ENCODE assay signal across 19 mouse cellular contexts in the genomic region with DNA sequence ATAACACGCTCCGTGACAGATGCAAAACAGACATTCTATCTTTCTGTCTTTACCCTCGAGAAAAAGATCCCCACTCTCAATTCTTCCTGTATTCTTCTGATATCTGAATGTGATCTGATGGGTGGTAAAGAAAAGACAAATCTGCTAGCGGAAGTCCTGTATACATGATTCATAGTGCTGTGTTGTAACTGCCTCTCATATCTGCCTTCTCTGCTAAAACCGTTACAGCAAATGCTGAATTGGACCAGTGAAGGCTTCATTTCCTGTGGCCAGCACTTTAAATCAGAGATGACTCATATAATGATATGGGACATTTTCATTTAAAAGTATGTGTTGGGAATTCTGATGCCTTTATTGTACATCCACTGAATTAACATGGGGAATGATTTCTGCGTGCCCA.
A peak's percentile ranks its signal among the peaks of the same experiment; 100 is the strongest.
DNase-seq lines count a peak whose midpoint lies in the region; ATAC-seq and TF ChIP-seq lines count a peak whose summit lies in the region.
"Had no signal": no experiment of that assay in that cellular context is flagged by ENCODE, and none has a peak within 500 bp of the region (broad histone marks: within the 10 kb centered on the region; RNA-seq: fewer than 3 reads in every experiment).

No protein-coding gene starts in this region.

- H3K36me3 ChIP-seq in lung, embryonic 16.5 days (ENCODE audit: control insufficient read depth, insufficient read depth, low read length): no peaks in the 10 kb centered on the region
- no peaks in the 10 kb centered on the region for H3K36me3 ChIP-seq in midbrain, embryonic 14.5 days (ENCODE audit: control insufficient read depth, insufficient read depth, low read length)
- H3K36me3 ChIP-seq: embryonic facial prominence, embryonic 10.5 days; forebrain, embryonic 10.5 days; forebrain, embryonic 15.5 days; heart, embryonic 10.5 days; hindbrain, embryonic 13.5 days had no signal

- H3K4me2 ChIP-seq in lung, embryonic 16.5 days (ENCODE audit: low read depth, low read length): no peak overlapping the region
- no peak overlapping the region for H3K4me2 ChIP-seq in midbrain, embryonic 14.5 days (ENCODE audit: low read length)
- H3K4me2 ChIP-seq: forebrain, embryonic 15.5 days; hindbrain, embryonic 13.5 days had no signal

- no peak overlapping the region for H3K9ac ChIP-seq in lung, embryonic 16.5 days (ENCODE audit: low read length)
- H3K9ac ChIP-seq in midbrain, embryonic 14.5 days (replicated peaks; ENCODE audit: low read length): no peak overlapping the region
- H3K9ac ChIP-seq: forebrain, embryonic 15.5 days; hindbrain, embryonic 13.5 days had no signal

- intact Hi-C loops in left cerebral cortex, postnatal 4 days (cut with DNase I): no loop called here

- no peaks in the 10 kb centered on the region for H3K9me3 ChIP-seq in lung, embryonic 16.5 days (ENCODE audit: control insufficient read depth, low read length)
- no peaks in the 10 kb centered on the region for H3K9me3 ChIP-seq in midbrain, embryonic 14.5 days (ENCODE audit: control insufficient read depth, low read length)
- H3K9me3 ChIP-seq: embryonic facial prominence, embryonic 10.5 days; forebrain, embryonic 10.5 days; forebrain, embryonic 15.5 days; heart, embryonic 10.5 days; hindbrain, embryonic 13.5 days had no signal

- no peak overlapping the region for H3K27ac ChIP-seq in lung, embryonic 16.5 days (ENCODE audit: low read length)
- H3K27ac ChIP-seq in embryonic fibroblast, embryonic 13.5 days (ENCODE audit: insufficient read depth, low read length): peak overlapping the region; percentile 47; the same call in 1 of the 2 replicates
- no peak overlapping the region for H3K27ac ChIP-seq in midbrain, embryonic 14.5 days (replicated peaks; ENCODE audit: low read depth, low read length)
- H3K27ac ChIP-seq: embryonic facial prominence, embryonic 10.5 days; forebrain, embryonic 10.5 days; forebrain, embryonic 15.5 days; heart, embryonic 10.5 days; hindbrain, embryonic 13.5 days had no signal

- H3K4me1 ChIP-seq in lung, embryonic 16.5 days (replicated peaks; ENCODE audit: control insufficient read depth, insufficient read depth, low read length): no peaks in the 10 kb centered on the region
- 0 out of 2 replicates have a peak, but pooled peaks cover 2% of the 10 kb centered on the region for H3K4me1 ChIP-seq in embryonic fibroblast, embryonic 13.5 days (ENCODE audit: control insufficient read depth, insufficient read depth, low read length)
- H3K4me1 ChIP-seq in midbrain, embryonic 14.5 days (ENCODE audit: control insufficient read depth, insufficient read depth, low read length): no peaks in the 10 kb centered on the region
- H3K4me1 ChIP-seq: embryonic facial prominence, embryonic 10.5 days; forebrain, embryonic 15.5 days; heart, embryonic 10.5 days; hindbrain, embryonic 13.5 days had no signal

- 71% methylated on average over 6 of the region's 6 CpGs for WGBS in lung, embryonic 16.5 days
- WGBS in midbrain, embryonic 14.5 days: 92% methylated on average over 6 of the region's 6 CpGs

- H3K4me3 ChIP-seq in lung, embryonic 16.5 days (ENCODE audit: low read length): no peak overlapping the region
- H3K4me3 ChIP-seq in embryonic fibroblast, embryonic 13.5 days (ENCODE audit: insufficient read depth, low read length): no peak overlapping the region
- H3K4me3 ChIP-seq in midbrain, embryonic 14.5 days (replicated peaks; ENCODE audit: low read depth, low read length): no peak overlapping the region
- H3K4me3 ChIP-seq: embryonic facial prominence, embryonic 10.5 days; erythroblast, embryonic 14.5 days; forebrain, embryonic 10.5 days; forebrain, embryonic 15.5 days; heart, embryonic 10.5 days; hindbrain, embryonic 13.5 days had no signal

- no peak for TF ChIP-seq POLR2A in embryonic fibroblast, embryonic 13.5 days (IDR thresholded peaks at IDR 0.05; ENCODE audit: low read depth, low read length)

- no peak for DNase-seq in lung, postnatal 36 days
- DNase-seq in 416B (ENCODE audit: low read depth): peak; percentile 91
- DNase-seq in midbrain, embryonic 14.5 days: no peak
- no peak for DNase-seq in left cerebral cortex, postnatal 4 days
- DNase-seq in retina, embryonic 14.5 days (ENCODE audit: low spot score): no peak
- DNase-seq: adrenal gland, postnatal 10 days; cerebellum, adult 2 months; cerebellum, postnatal 10 days; gastrocnemius, postnatal 36 days; heart, postnatal 14 days had no signal

- H3K27me3 ChIP-seq in lung, embryonic 16.5 days (ENCODE audit: control insufficient read depth, insufficient read depth, low read depth, low read length): no peaks in the 10 kb centered on the region
- no peaks in the 10 kb centered on the region for H3K27me3 ChIP-seq in midbrain, embryonic 14.5 days (ENCODE audit: control insufficient read depth, insufficient read depth, low read length)
- H3K27me3 ChIP-seq: forebrain, embryonic 15.5 days; hindbrain, embryonic 13.5 days had no signal

- TF ChIP-seq CTCF in embryonic fibroblast, embryonic 13.5 days (IDR thresholded peaks at IDR 0.05; ENCODE audit: borderline replicate concordance, insufficient read depth, low read length): no peak

- peak; percentile 38; the same call in 1 of the 2 replicates for ATAC-seq in lung, embryonic 16.5 days (ENCODE audit: low read depth)
- 0 out of 2 replicates have a peak, but pooled peaks have one; percentile 41 for ATAC-seq in megakaryocyte, adult 5-6 weeks (ENCODE audit: poor library complexity, severe bottlenecking)
- ATAC-seq in midbrain, embryonic 14.5 days (ENCODE audit: low FRiP score, low TSS enrichment): no peak
- ATAC-seq: forebrain, embryonic 15.5 days had no signal
